Mouse (Mus musculus) embryonic facial prominence, embryonic 14.5 days (tissue): Measurements from ENCODE around the gene Gm26602. TPM values are rescaled to one million over a fixed set of nuclear protein-coding genes. Genes with fewer than 3 reads are reported as not detected.

Experiments used
- ATAC-seq: fragments of 200-750 bp; cut with Nextera tagmentation; 2 replicates; pipeline ENCODE4 v1.8.0; 2017; ENCODE audit warnings: low read depth, moderate number of reproducible peaks, moderate TSS enrichment
- DNase-seq: peaks from one replicate; pipeline ENCODE4 v3.0.0-alpha.2; 2015; ENCODE audit warnings: low spot score
- H3K27ac ChIP-seq: fragments of 300-500 bp; sonication (generic); replicated peaks from 2 replicates; pipeline ENCODE4 v1.5.1; 2014; ENCODE audit warnings: low read depth, mild to moderate bottlenecking, low read length, moderate library complexity
- H3K27me3 ChIP-seq: fragments of 300-500 bp; sonication (generic); replicated peaks from 2 replicates; pipeline ENCODE4 v1.6.1; 2014; ENCODE audit warnings: low read length; ENCODE audit not compliant: control insufficient read depth, insufficient read depth
- H3K36me3 ChIP-seq: fragments of 300-500 bp; sonication (generic); 2 replicates; pipeline ENCODE4 v1.6.1; 2014; ENCODE audit warnings: low read length, mixed read lengths; ENCODE audit not compliant: control insufficient read depth, insufficient read depth
- H3K4me1 ChIP-seq: fragments of 300-500 bp; sonication (generic); 2 replicates; pipeline ENCODE4 v1.6.1; 2014; ENCODE audit warnings: antibody characterized with exemption, low read length; ENCODE audit not compliant: control insufficient read depth, insufficient read depth
- H3K4me2 ChIP-seq: fragments of 300-500 bp; sonication (generic); 2 replicates; pipeline ENCODE4 v1.6.1; 2014; ENCODE audit warnings: low read depth, mild to moderate bottlenecking, low read length, moderate library complexity, mixed read lengths
- H3K4me3 ChIP-seq: fragments of 300-500 bp; sonication (generic); 2 replicates; pipeline ENCODE4 v1.5.1; 2014; ENCODE audit warnings: low read depth, mild to moderate bottlenecking, low read length
- H3K9ac ChIP-seq: fragments of 300-500 bp; sonication (generic); 2 replicates; pipeline ENCODE4 v1.6.1; 2014; ENCODE audit warnings: low read depth, mild to moderate bottlenecking, low read length, moderate library complexity, mixed read lengths
- H3K9me3 ChIP-seq: fragments of 300-500 bp; sonication (generic); 2 replicates; pipeline ENCODE4 v1.6.1; 2016; ENCODE audit warnings: low read length; ENCODE audit not compliant: control insufficient read depth
- WGBS: fragments of 180-500 bp; shearing (Covaris S2); extraction: QIAGEN DNeasy Blood & Tissue Kit; methylation state at CpG from one replicate; pipeline ENCODE4 v1.1.7; 2014; 5-methylcytosine and 5-hydroxymethylcytosine counted together
- polyA plus RNA-seq: library from polyadenylated mRNA; unstranded; fragments of >200 nt; fragmentation: Nextera tagmentation; extraction: Ambion mirVana; gene quantifications from 2 replicates; pipeline ENCODE4 v1.2.1, GENCODE M21; 2014

Gene Gm26602
- polyA plus RNA-seq, 1 experiment from 2014 or later: 4.1 TPM

DNA sequence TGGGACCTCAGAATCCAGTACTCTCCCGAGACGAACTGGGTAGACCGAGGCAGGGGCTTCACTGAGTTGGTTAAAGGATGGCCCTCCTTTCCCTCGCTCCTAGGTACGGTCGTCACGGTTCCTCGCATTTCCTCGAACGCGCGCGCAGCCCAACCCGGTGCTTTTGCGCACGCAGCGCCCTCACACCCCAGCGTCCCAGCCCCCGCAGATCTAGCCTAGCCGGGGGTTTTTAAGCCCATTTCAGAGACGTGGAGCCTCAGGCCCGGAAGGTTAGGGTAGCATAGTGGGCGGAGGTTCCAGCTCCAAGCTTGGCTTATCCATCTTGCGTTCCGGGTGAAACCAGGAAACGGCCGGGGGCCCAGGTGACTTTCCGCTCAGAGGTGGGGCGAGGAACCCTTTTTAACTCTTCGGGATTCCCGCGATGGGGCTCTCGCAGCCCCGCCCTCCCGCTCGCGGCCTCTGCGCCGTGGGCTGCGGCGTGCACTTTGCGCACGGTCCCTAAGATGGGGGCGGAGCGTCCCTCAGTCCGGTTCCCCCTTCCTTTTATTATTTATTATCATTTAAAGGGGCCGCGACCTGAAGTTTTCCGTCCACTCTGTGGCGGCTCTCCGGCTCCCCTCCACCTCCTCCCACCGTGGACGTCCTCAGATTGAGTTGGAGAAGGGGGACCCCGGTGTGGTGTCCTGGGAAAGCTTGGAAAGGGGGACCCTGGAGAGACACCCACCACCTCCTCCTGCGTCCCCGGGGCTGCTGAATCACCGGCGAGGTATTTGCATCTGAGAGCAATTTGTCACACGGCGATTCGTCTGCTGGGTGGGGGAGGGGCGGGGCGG is 16.1 kb downstream of the Gm26602 start, which contains the start of gene Arid3a:
Arid3a (plus strand) TSS at position 553 of the 833 bp plus-strand sequence.
- H3K4me2 ChIP-seq: peak within 1 kb of the TSS; percentile 94
- no peaks in the 10 kb centered on the region for H3K9me3 ChIP-seq
- DNase-seq: peak; percentile 96
- H3K27ac ChIP-seq: peak within 1 kb of the TSS; percentile 94
- peaks cover 16% of the 10 kb centered on the region for H3K36me3 ChIP-seq
- under 1% methylated on average over 54 of the region's 63 CpGs for WGBS
- H3K9ac ChIP-seq: peak within 1 kb of the TSS; percentile 91
- peak within 1 kb of the TSS; percentile 85 for H3K4me3 ChIP-seq
- peak; percentile 88 for ATAC-seq
- peaks cover 16% of the 10 kb centered on the region for H3K27me3 ChIP-seq
- H3K4me1 ChIP-seq: peaks cover 12% of the 10 kb centered on the region

DNA sequence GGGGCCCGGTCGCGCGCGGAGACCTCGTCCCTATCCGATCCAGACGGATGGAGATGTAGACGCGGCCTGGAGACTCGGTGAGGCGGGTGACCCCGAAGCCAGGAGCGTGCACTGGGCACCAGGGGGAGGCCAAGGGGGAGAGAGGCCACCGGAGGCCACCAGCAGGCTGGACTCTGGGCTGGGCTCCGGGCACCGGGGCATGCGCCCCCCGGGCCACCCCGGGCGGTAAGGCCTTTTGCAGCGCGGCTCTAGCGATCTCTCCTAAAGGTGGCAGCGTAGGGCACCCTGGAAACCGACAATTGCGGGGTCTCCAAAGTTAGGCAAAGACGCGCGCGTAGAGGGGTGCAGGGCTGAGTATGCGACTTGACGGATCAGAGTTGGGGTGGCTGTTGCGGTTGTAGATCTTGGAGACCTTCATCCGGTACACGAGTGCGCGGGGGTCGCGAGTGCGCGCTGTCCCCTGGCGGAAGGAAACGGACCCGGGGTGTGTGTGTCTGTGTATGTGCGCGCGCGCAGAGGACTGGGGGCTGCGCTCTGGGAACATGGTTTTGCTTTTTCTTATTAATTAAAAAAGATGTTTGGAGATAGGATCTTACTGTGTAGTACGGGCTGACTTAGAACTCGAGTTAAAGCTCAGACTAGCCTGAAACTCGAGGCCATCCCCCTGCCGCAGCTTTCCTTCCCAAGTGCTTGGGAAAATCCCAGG is 16.8 kb downstream of the Gm26602 start:
- Histone ChIP-seq H3K27ac (peak overlapping the region; percentile 94), H3K9ac (peak overlapping the region; percentile 91), H3K9me3 (no peaks in the 10 kb centered on the region), H3K27me3 (peaks cover 9% of the 10 kb centered on the region), H3K4me2 (peak overlapping the region; percentile 94), H3K4me1 (peaks cover 15% of the 10 kb centered on the region), H3K4me3 (peak overlapping the region; percentile 85), H3K36me3 (peaks cover 23% of the 10 kb centered on the region)
- ATAC-seq (peak; percentile 10), DNase-seq (peak; percentile 71)
- WGBS: 0% methylated on average over 43 of the region's 54 CpGs

DNA sequence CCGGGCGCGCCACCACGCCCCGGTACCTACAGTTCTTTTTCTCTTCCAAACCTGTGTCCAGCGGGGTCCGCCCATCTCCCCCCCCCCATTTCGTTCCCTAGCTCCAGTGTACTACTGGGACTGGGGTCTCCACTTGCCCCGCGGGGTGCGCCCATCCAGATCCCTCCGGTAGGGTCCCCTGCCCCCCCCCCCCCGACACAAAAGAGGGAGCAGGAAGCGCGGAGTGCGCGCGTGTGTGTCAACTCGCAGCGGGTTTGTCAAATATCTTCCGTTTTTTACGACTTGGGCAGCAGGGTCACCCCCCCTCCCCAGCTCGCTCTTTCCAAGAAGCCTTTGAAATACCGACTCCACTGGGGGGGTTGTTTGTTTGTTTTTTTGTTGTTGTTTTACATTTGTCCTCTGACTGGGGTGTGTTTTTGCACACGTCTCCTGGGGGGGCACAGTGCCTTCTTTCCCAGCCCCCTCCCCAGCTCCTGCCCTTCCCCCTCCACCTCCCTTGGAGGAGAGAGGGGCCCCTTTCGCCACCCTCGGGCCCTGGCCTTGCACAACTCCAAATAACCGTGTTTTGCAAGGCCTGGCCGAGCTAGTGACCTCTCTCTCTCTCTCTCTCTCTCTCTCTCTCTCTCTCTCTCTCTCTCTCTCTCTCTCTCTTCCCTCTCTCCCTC is 17.5 kb downstream of the Gm26602 start:
- peaks cover 19% of the 10 kb centered on the region for H3K4me1 ChIP-seq
- WGBS: 2% methylated on average over 25 of the region's 29 CpGs
- peaks cover 2% of the 10 kb centered on the region for H3K27me3 ChIP-seq
- peaks cover 30% of the 10 kb centered on the region for H3K36me3 ChIP-seq
- H3K9ac ChIP-seq: peak overlapping the region; percentile 91
- no peak for ATAC-seq
- peak overlapping the region; percentile 85 for H3K4me3 ChIP-seq
- no peaks in the 10 kb centered on the region for H3K9me3 ChIP-seq
- DNase-seq: peak; percentile 56
- peak overlapping the region; percentile 94 for H3K27ac ChIP-seq
- H3K4me2 ChIP-seq: peak overlapping the region; percentile 94

DNA sequence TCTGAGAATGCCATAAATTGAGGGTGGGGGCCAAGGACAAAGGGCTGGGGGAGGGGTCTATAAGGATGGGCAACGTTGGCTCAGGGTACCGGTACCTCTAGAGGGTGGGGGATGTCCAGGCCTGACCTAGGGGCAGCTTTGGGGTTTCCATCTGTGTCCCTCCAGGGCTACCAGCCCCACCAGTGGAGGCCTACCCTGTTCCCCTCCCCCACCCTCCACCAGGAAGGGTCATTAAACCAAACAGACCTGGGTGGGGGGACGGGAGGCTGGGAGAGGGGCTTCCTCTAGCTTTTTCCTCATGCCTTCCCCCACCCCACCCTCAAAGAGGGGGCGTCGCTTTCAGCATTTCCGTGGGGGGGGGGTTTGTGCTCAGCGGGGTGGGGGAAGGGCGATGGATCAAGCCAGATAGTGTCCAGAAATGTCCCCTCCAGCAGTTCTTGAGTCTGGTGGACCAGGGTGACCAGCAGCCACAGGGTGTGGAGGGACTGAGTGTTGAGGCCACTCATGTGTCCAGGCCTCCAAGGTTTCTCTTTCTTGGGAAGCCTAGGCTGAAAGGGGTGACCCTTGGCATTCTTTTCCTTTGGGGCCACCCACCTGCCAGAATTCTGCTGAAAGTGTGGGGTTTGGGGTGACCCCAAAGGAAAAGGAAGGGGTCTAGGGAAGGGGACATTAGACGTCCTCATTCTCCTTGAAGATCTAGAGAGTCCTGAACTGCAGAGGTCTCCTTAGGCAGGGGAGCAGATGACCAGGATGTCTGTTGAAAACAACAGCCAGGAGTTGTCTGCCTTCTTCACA is 18.4 kb downstream of the Gm26602 start:
- peak overlapping the region; percentile 91 for H3K9ac ChIP-seq
- DNase-seq: no peak
- H3K4me1 ChIP-seq: peaks cover 22% of the 10 kb centered on the region

DNA sequence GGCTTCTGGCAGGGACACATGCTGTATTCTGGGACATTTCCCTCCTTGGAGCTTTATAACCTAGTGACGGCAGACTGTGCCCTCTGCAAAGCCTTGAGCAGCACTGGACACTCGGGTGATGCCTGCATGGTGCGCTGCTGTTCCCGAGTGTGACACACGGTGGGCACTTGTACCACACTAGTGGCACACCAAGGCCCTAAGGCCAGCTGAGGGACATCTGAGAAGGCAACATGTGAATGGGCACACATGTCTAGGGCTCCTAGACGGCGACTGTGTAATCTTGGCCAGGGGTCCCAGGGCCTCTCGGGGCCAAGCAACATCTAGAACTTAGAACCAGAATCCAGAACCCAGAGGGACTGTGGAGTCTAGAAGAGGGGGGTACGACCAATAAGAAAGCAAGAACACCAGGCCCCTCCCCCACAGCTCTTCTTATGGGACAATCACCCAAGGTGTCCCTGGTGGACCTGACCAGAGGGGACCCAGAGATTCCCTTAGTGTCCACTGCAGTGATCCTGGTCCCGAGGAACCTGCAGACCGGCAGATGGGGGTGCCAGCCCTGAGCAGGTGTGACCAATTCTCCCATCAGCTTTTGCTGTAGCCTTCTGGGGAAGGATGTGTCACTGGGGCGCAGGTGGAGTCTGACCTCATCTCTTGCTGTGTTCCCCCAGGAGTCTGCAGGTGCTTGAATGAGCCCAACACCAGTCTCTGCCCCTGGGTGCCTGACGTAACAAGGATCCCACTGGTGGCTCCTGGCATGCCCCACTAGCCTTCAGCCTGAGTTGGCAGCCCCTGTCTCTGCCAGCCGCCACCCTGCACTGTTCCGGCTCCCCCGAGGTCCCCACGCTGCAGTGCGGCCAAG is 19.5 kb downstream of the Gm26602 start:
- peaks cover 42% of the 10 kb centered on the region for H3K36me3 ChIP-seq
- peaks cover 26% of the 10 kb centered on the region for H3K4me1 ChIP-seq
- no peaks in the 10 kb centered on the region for H3K27me3 ChIP-seq
- no peak for DNase-seq
- no peak overlapping the region for H3K27ac ChIP-seq
- no peak for ATAC-seq
- 83% methylated on average over 18 of the region's 18 CpGs for WGBS
- H3K9me3 ChIP-seq: no peaks in the 10 kb centered on the region
- H3K4me2 ChIP-seq: peak overlapping the region; percentile 94; the same call in 1 of the 2 replicates
- H3K4me3 ChIP-seq: no peak overlapping the region
- 0 out of 2 replicates have a peak overlapping the region, but pooled peaks have one; percentile 2 for H3K9ac ChIP-seq

More for the DNA sequence above, 18.4 kb downstream of the Gm26602 start:
- Histone ChIP-seq H3K36me3 (peaks cover 36% of the 10 kb centered on the region), H3K9me3 (no peaks in the 10 kb centered on the region), H3K4me2 (peak overlapping the region; percentile 94), H3K27ac (0 out of 2 replicates have a peak overlapping the region, but pooled peaks have one; percentile 44), H3K4me3 (peak overlapping the region; percentile 85), H3K27me3 (no peaks in the 10 kb centered on the region)
- ATAC-seq: no peak
- WGBS: 22% methylated on average over 7 of the region's 9 CpGs

DNA sequence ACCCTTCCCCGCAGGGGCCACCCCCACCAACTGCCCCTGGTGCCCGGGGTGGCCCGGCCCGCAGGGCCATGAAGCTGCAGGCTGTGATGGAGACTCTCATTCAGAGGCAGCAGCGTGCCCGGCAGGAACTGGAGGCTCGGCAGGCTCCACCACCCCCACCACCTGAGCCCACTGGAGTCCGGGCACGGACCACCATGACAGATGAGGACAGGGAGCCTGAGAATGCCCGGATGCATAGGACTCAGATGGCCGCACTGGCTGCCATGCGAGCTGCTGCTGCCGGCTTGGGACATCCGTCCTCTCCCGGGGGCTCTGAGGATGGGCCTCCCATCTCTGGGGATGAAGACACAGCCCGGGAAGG is 20.1 kb downstream of the Gm26602 start:
- Histone ChIP-seq H3K27me3 (no peaks in the 10 kb centered on the region), H3K4me2 (no peak overlapping the region), H3K9me3 (no peaks in the 10 kb centered on the region), H3K9ac (no peak overlapping the region), H3K36me3 (peaks cover 42% of the 10 kb centered on the region), H3K27ac (no peak overlapping the region), H3K4me1 (peaks cover 25% of the 10 kb centered on the region), H3K4me3 (no peak overlapping the region)
- 87% methylated on average over 15 of the region's 16 CpGs for WGBS
- DNase-seq: no peak
- ATAC-seq: no peak

DNA sequence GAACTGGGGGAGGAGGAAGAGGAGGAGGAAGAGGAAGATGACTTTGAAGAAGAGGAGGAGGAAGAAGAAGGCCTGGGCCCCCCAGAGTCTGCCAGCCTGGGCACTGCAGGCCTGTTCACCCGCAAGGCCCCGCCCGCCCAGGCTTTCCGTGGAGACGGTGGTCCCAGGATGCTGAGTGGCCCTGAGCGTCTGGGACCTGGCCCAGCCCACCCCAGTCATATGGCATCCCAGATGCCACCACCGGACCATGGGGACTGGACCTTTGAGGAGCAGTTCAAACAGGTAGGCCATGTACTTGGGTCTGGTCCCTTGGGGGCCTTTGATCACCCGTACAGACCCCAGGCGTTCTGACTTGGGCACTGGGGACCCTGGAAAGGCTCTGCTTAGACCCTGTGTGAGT is 21.1 kb downstream of the Gm26602 start:
- Histone ChIP-seq H3K9ac (no peak overlapping the region), H3K9me3 (no peaks in the 10 kb centered on the region), H3K36me3 (peaks cover 42% of the 10 kb centered on the region), H3K4me1 (peaks cover 26% of the 10 kb centered on the region), H3K27me3 (no peaks in the 10 kb centered on the region), H3K4me3 (no peak overlapping the region), H3K4me2 (no peak overlapping the region), H3K27ac (no peak overlapping the region)
- WGBS: 60% methylated on average over 4 of the region's 9 CpGs
- DNase-seq: no peak
- ATAC-seq: no peak
